19 mouse cellular contexts compared by ENCODE assay signal in the genomic region with DNA sequence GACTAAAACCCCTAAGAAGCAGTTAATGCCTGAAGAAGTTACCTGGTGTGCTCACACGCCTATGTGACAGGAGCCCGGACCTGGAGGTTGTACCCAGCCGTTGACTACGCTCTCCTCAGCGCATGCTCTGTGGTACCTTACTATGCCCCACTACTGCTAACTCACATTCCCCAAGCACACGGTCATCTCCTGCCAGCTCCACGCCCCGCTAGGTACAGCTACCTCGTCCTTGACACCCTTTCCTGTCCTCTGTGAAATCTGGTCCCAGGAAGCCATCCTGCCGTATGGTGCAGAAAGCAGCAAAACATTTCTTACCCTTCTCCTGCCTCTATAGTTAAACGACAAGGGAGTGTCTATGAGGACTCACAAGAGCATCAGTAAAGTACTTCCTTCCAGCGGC. TPM values are rescaled to one million over a fixed set of nuclear protein-coding genes. Genes with fewer than 3 reads are reported as not detected.
A peak's percentile ranks its signal among the peaks of the same experiment; 100 is the strongest.
DNase-seq lines count a peak whose midpoint lies in the region; ATAC-seq and TF ChIP-seq lines count a peak whose summit lies in the region.
"Had no signal": no experiment of that assay in that cellular context is flagged by ENCODE, and none has a peak within 500 bp of the region (broad histone marks: within the 10 kb centered on the region; RNA-seq: fewer than 3 reads in every experiment).

No protein-coding gene starts in this region.

- no peak for TF ChIP-seq EP300 in lung, postnatal 0 days (IDR thresholded peaks at IDR 0.05)

- peaks cover 4% of the 10 kb centered on the region; the same call in 1 of the 2 replicates for H3K9me3 ChIP-seq in forebrain, embryonic 10.5 days
- H3K9me3 ChIP-seq in forebrain, embryonic 13.5 days (replicated peaks), result no peaks in the 10 kb centered on the region
- H3K9me3 ChIP-seq in megakaryocyte, embryonic 14.5 days, result no peaks in the 10 kb centered on the region
- no peaks in the 10 kb centered on the region for H3K9me3 ChIP-seq in limb, embryonic 10.5 days (replicated peaks)
- no peaks in the 10 kb centered on the region for H3K9me3 ChIP-seq in lung, postnatal 0 days (ENCODE audit: low read length)
- H3K9me3 ChIP-seq: embryonic facial prominence, embryonic 10.5 days; embryonic facial prominence, embryonic 12.5 days; forebrain, embryonic 12.5 days; forebrain, embryonic 15.5 days had no signal

- no peak for TF ChIP-seq CTCF in lung, postnatal 0 days (IDR thresholded peaks at IDR 0.05)

- ATAC-seq in forebrain, embryonic 13.5 days, result no peak
- no peak for ATAC-seq in megakaryocyte, adult 5-6 weeks (ENCODE audit: poor library complexity, severe bottlenecking)
- ATAC-seq in lung, postnatal 0 days, result no peak
- ATAC-seq: activated CD4-positive, CD25-positive, alpha-beta regulatory T cell, adult 4 months; CD4-positive, CD25-positive, alpha-beta regulatory T cell, adult 4 months; forebrain, embryonic 15.5 days; forebrain, postnatal 0 days had no signal

- no peaks in the 10 kb centered on the region for H3K27me3 ChIP-seq in forebrain, embryonic 10.5 days (ENCODE audit: poor library complexity, severe bottlenecking)
- no peaks in the 10 kb centered on the region for H3K27me3 ChIP-seq in forebrain, embryonic 13.5 days
- no peaks in the 10 kb centered on the region for H3K27me3 ChIP-seq in megakaryocyte, embryonic 14.5 days (replicated peaks)
- H3K27me3 ChIP-seq in limb, embryonic 10.5 days (ENCODE audit: low read depth, poor library complexity, severe bottlenecking), result no peaks in the 10 kb centered on the region
- no peaks in the 10 kb centered on the region for H3K27me3 ChIP-seq in lung, postnatal 0 days (replicated peaks; ENCODE audit: insufficient read depth, low read length)
- H3K27me3 ChIP-seq: CH12.LX; embryonic facial prominence, embryonic 12.5 days; forebrain, embryonic 12.5 days; forebrain, embryonic 15.5 days had no signal

- H3K27ac ChIP-seq in forebrain, embryonic 10.5 days, result 0 out of 2 replicates have a peak overlapping the region, but pooled peaks have one; percentile 58
- H3K27ac ChIP-seq in forebrain, embryonic 13.5 days, result no peak overlapping the region
- peak overlapping the region; percentile 11; the same call in 1 of the 2 replicates for H3K27ac ChIP-seq in limb, embryonic 10.5 days
- H3K27ac ChIP-seq in lung, postnatal 0 days (ENCODE audit: low read length), result no peak overlapping the region
- H3K27ac ChIP-seq: embryonic facial prominence, embryonic 10.5 days; embryonic facial prominence, embryonic 12.5 days; forebrain, embryonic 12.5 days; forebrain, embryonic 15.5 days had no signal

- H3K9ac ChIP-seq in forebrain, embryonic 13.5 days, result no peak overlapping the region
- no peak overlapping the region for H3K9ac ChIP-seq in lung, postnatal 0 days (replicated peaks; ENCODE audit: low read depth)
- H3K9ac ChIP-seq: embryonic facial prominence, embryonic 12.5 days; forebrain, embryonic 12.5 days; forebrain, embryonic 15.5 days; forebrain, postnatal 0 days had no signal

- H3K36me3 ChIP-seq in forebrain, embryonic 10.5 days (replicated peaks), result peaks cover 10% of the 10 kb centered on the region
- no peaks in the 10 kb centered on the region for H3K36me3 ChIP-seq in forebrain, embryonic 13.5 days (ENCODE audit: poor library complexity, severe bottlenecking)
- no peaks in the 10 kb centered on the region for H3K36me3 ChIP-seq in megakaryocyte, embryonic 14.5 days (replicated peaks; ENCODE audit: low read length)
- H3K36me3 ChIP-seq in limb, embryonic 10.5 days, result peaks cover 5% of the 10 kb centered on the region
- no peaks in the 10 kb centered on the region for H3K36me3 ChIP-seq in lung, postnatal 0 days (ENCODE audit: insufficient read depth, low read length)
- H3K36me3 ChIP-seq: embryonic facial prominence, embryonic 12.5 days; forebrain, embryonic 12.5 days; forebrain, embryonic 15.5 days had no signal

- no peak overlapping the region for H3K4me2 ChIP-seq in forebrain, embryonic 13.5 days
- no peak overlapping the region for H3K4me2 ChIP-seq in lung, postnatal 0 days (replicated peaks; ENCODE audit: low read depth, low read length)
- H3K4me2 ChIP-seq: embryonic facial prominence, embryonic 12.5 days; forebrain, embryonic 12.5 days; forebrain, embryonic 15.5 days had no signal

- peaks cover 35% of the 10 kb centered on the region for H3K4me1 ChIP-seq in forebrain, embryonic 10.5 days
- peaks cover 14% of the 10 kb centered on the region for H3K4me1 ChIP-seq in forebrain, embryonic 13.5 days
- H3K4me1 ChIP-seq in megakaryocyte, embryonic 14.5 days, result peaks cover 5% of the 10 kb centered on the region; the same call in 1 of the 2 replicates
- peaks cover 53% of the 10 kb centered on the region for H3K4me1 ChIP-seq in limb, embryonic 10.5 days
- no peaks in the 10 kb centered on the region for H3K4me1 ChIP-seq in lung, postnatal 0 days (ENCODE audit: insufficient read depth, low read depth, low read length)

- DNase-seq in forebrain, embryonic 10.5 days (ENCODE audit: extremely low spot score, low spot score), result no peak
- DNase-seq in ES-CJ7 (ENCODE audit: low read depth, low spot score), result peak; percentile 33
- peak; percentile 28 for DNase-seq in limb, embryonic 10.5 days (ENCODE audit: low spot score)
- DNase-seq in gastrocnemius, adult 8-10 months (ENCODE audit: low spot score in 2 of 2), result no peak
- no peak for DNase-seq in lung, postnatal 0 days (ENCODE audit: low spot score)
- DNase-seq: adrenal gland, adult 8-10 months; cerebellum, adult 11-12 months; cerebellum, adult 9-10 months; forebrain, postnatal 0 days had no signal

- no peak overlapping the region for H3K4me3 ChIP-seq in forebrain, embryonic 10.5 days
- no peak overlapping the region for H3K4me3 ChIP-seq in forebrain, embryonic 13.5 days
- peak overlapping the region; percentile 14 for H3K4me3 ChIP-seq in megakaryocyte, embryonic 14.5 days (replicated peaks)
- no peak overlapping the region for H3K4me3 ChIP-seq in limb, embryonic 10.5 days
- H3K4me3 ChIP-seq in lung, postnatal 0 days (ENCODE audit: low read depth, low read length), result no peak overlapping the region
- H3K4me3 ChIP-seq: embryonic facial prominence, embryonic 10.5 days; embryonic facial prominence, embryonic 12.5 days; forebrain, embryonic 12.5 days; forebrain, embryonic 15.5 days had no signal

- WGBS in forebrain, embryonic 10.5 days, result 95% methylated on average over 12 of the region's 12 CpGs
- WGBS in forebrain, embryonic 13.5 days, result 98% methylated on average over 12 of the region's 12 CpGs
- 96% methylated on average over 12 of the region's 12 CpGs for WGBS in limb, embryonic 10.5 days
- 87% methylated on average over 12 of the region's 12 CpGs for whole genome bisulfite sequencing in lung, postnatal 0 days

RNA-seq across cellular contexts. Expression of gene Msrb3, which starts 37.2 kb away (rescaled TPM):
- 4.9 and 5.7 TPM in 2 replicates for polyA plus RNA-seq in forebrain, embryonic 10.5 days (2016; fragmentation: Nextera tagmentation; extraction: Ambion mirVana)
- 3.1 and 3.5 TPM in 2 replicates for polyA plus RNA-seq in forebrain, embryonic 13.5 days (2015; fragmentation: Nextera tagmentation; extraction: Ambion mirVana)
- 0.03 TPM in 1 of 2 replicates, not detected in the other for polyA plus RNA-seq in megakaryocyte, embryonic 14.5 days (2012; ENCODE audit: insufficient read depth, low replicate concordance)
- total RNA-seq in megakaryocyte, adult 5-6 weeks (2015), result 0.40 TPM in 1 of 2 replicates, not detected in the other
- 0.07 TPM in 1 of 2 replicates, not detected in the other for total RNA-seq in megakaryocyte, adult 5-6 weeks (2017)
- polyA plus RNA-seq in limb, embryonic 10.5 days (2016; fragmentation: Nextera tagmentation; extraction: Ambion mirVana), result 5.4 and 7.2 TPM in 2 replicates
- 100 to 1,000 TPM; 115 to 149 (median 130) TPM for total RNA-seq in gastrocnemius, adult 8-10 months (2022)
- polyA plus RNA-seq in lung, postnatal 0 days (2015; fragmentation: Nextera tagmentation; extraction: Ambion mirVana), result 18.5 and 18.8 TPM in 2 replicates
- total RNA-seq: CH12.LX had no signal

Comparison
In these comparisons a context has a peak if more than half of its experiments do, and no peak if none do; other contexts are left out.
1. H3K27ac ChIP-seq: peak in forebrain, embryonic 10.5 days (single experiment) and limb, embryonic 10.5 days (single experiment); none in forebrain, embryonic 13.5 days (single experiment) and lung, postnatal 0 days (single experiment).
2. DNase-seq: peak in ES-CJ7 (single experiment) and limb, embryonic 10.5 days (single experiment); none in forebrain, embryonic 10.5 days (single experiment), gastrocnemius, adult 8-10 months (0 of 2) and lung, postnatal 0 days (single experiment).